Mouse (Mus musculus): ENCODE data around the gene Msrb3.

The Msrb3 gene

DNA sequence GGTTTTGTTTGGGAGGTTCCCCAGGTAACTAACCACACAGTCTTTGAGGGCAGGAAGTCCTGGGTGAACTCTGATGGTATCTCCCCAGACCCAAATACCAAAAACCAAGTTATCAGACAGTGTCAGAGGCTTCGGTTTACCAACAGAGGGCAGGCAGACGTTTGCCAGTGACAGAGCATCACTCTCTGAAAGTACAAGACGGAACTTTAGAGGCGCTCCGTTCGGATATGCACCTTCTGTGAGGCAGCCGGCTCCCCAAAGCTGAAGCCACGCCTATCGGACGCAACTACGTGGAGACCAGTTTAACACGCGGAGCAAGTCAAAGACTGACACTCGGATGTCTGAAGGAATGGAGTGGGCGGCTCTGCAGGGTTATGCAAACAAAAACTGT lies 3.0 kb downstream of the Msrb3 start:
- DNase-seq = no peak

DNA sequence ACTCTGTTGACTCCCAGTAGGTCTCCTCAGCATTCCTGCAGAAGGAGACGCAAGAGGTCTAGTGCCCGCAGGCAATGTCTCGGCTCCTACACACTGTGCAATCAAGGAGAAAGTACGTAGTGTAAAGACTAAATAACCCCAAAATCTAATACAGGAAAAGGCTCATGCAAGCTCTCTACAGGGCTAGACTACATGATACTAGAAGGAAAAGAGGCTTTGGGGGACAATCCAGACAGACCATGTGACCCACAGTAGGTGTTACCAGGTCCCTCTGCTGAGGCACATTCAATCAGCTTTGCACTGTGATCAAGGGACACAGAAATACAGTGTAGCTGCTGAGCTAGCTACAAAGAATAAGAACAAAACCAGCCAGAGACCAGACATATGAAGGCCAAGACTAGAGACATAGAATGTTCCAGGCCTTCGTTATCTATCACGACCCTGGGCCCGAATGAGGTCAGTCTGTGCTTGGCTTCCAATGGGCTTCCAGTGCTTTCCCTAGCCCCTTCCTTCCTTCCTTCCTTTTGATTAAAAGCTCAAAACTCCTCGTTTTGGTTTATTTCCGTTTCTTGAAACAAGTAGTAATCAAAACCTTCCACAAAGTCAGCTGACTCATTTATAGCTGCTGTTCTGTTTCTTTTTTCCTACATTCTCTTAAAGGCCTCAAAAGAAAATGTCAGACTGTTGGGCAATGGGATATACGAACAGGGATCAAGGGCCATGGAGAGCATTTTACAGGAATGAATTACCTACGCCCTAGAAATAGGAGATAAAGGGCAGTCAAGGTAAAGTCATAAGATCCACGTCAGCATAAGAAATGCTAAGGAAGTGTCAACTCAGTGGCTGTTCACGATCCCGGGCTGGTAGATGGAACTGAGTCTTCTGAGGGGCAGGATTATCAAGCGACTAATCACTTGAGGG lies 3.7 kb downstream of the Msrb3 start:
- DNase-seq = no peak

DNA sequence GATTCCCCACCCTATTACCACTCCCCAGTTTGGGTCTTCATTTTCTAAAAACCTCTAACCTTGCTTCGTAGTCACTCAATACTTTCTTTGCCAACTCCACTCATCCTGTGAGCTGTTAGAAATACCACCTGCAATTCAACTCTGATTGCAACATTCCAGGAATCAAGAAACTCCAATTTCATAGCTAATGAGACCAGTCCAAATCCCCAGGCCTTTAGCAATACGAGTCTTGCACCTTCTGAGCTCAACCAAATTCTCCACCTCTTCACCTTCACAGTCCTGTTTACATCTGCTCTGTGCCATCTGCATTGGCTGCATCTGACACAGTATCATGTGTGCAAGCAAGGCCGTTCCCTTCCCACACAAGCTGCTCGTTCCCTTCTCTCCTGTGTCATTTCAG lies 5.0 kb downstream of the Msrb3 start:
- no peak for DNase-seq

DNA sequence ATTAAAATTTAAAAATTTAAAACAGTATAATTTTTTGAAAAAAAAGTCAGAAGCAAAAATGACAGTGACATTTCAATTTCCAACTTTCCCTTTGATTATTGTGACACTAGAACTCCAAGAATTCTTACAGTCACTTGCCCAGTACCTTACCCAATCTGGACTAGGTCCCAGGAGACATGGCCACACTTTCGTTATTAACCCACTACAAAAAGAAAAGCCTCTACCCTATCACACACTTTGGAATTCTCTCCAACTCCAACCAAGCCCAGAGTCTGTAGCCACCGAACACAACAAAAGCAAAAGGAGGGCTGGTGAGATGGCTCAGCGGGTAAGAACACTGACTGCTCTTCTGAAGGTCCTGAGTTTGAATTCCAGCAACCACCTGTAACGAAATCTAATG lies 7.8 kb downstream of the Msrb3 start:
- no peak for DNase-seq

DNA sequence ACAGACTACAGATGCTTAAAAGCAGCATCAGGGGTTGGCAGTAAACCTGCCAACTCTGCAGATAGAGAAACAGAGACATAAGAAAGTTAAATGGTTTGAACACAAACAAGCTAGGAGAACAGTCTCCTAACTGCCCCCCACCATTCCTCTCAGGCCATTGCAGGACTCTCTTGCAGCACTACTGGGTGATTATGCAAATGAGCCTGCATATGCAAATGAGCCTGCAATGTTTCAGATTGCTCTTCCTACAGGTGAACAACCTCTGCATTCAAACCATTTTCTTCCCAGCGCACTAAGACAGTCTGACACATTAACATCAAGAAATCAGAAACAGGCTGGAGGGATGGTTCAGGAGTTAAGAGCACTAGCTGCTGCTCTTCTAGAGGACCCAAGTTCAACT lies 8.3 kb downstream of the Msrb3 start:
- DNase-seq = no peak

DNA sequence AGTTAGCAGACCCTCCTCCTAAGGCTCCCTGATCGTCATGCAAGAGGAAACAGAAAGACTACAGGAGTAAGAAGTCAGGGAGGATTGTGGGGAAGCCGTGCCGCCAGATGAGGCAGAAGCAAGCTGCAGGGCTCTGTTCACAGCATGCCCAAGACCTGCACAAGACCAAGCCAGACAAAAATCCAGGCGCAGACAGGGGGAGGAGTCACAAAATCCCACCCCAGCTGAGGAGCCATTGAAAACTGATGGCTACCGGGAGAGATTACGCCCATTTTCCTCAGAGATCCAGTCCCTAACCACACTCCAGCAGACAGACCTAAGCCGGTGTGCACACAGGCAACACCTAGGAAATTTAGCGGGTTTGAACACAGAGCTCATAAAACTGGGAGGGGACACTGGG lies 10.4 kb downstream of the Msrb3 start:
- no peak for DNase-seq

DNA sequence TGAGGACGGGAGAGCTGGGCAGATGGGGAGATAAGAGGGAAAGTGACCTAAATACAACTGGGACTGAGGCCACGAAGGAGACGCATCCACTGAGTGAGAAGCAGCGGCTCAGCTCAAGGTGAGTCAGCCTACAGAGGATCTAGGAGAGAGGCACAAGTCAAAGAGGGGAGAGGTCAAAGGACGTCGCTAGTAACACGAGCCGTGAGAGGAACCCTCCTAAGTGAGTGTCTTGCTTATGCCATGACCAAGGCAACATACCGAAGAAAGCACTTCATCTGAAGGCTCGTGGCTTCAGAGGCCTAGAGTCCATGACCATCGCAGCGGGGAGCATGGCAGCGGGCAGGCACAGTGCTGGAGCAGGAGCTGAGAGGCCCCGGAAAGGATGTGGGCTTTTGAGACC lies 14.7 kb downstream of the Msrb3 start:
- no peak for DNase-seq

DNA sequence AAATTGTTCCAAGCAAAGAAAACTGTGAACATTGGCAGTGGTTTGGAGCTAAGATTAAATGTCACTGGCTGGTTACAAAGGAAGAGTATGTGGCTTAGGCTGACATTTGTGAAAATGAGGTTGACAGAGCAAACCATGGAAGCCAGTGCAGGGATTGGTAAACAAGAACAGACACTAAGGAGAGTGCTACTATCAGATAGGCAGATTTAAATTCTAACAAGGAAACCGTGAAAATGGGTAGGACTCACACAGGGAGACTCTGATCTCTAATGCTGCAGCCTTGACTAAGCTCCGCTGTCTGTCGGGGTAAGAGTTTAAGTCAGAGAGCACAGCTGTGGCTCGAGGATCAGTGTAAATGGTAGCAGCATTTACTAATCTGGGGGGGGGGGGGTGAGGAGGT lies 15.2 kb downstream of the Msrb3 start:
- no peak for DNase-seq

DNA sequence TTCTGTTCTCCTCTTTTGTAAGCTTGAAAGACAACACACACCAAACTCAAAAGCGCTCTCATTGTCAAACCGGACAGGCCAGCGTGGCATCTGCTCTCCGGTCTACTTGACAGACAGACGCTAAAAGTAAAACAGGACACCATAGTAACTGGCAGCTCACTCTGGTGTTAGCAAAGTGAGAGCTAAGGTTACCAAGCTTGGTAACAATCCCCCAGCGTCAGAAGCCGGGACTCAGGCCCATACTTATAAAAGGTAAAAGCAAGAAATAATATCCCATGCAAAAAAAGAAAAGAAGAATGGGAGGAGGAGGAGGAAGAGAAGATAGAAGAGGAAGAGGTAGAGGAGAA lies 15.9 kb downstream of the Msrb3 start:
- no peak for DNase-seq

DNA sequence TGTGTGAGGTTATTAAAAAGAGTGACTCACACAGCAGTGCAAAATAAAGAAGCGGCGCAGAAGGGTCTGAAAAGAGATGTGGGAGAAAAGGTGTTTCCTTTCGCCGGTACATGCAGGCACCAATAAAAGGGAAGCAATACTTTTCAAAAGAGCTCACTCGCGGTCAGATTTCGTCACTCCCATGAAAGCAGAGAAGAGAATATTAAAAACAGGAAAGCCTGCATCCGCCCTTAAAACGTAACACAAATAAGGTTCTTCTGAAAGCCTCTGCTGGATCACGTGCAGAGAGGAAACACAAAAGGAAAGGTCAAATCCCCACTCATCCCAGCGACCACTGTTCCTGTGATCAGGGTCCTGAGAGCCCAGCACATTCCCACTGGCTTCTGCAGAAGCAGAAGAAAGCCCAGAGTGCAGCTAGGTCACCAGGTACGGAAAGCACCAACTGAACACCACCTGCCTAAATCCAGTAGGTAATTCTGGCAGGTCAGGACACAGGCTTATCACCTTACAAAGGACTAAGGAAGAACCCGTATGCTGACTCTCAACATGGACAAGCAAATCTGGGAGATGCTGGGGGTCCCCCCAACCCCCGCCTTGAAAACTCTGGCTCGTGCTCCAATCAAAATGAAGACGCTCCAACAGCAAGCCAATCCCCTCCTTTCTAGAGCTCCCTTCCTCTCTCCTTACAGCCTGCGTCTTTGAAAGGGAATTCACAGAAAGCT lies 16.4 kb downstream of the Msrb3 start:
- DNase-seq = peak; percentile 35

DNA sequence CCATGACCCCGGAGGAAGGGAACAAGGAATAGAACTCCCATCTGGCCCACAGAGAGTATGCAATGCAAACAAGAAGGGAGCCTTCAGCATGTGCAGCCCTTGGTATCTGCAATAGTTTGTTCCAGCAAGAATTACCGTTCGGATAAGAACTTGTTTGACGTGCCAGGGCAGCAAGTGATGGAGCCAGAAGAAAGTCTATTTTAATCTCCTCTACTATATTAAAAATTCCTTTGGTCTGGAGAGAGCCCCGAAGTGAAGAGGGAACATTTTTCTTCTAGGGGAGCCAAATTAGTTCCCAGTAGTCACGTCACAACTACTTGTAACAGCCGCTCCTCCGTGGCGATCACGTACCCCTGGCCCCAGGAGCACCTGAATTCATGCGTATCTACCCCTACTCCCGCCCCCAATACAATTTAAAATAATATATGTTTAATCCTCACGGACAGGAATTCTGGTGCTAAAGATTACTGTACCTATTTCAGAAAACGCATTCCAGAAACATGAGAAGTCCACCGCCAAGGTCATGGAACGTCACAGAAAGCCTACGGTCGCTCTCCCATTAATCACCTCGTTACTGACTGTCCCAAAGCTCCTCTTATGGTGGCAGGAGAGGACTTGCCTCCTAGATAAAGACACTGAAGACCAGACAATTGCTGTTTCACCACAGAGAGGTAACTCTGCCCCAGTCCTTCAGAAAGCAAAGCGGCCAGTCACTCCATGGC lies 22.2 kb downstream of the Msrb3 start:
- no peak for DNase-seq

DNA sequence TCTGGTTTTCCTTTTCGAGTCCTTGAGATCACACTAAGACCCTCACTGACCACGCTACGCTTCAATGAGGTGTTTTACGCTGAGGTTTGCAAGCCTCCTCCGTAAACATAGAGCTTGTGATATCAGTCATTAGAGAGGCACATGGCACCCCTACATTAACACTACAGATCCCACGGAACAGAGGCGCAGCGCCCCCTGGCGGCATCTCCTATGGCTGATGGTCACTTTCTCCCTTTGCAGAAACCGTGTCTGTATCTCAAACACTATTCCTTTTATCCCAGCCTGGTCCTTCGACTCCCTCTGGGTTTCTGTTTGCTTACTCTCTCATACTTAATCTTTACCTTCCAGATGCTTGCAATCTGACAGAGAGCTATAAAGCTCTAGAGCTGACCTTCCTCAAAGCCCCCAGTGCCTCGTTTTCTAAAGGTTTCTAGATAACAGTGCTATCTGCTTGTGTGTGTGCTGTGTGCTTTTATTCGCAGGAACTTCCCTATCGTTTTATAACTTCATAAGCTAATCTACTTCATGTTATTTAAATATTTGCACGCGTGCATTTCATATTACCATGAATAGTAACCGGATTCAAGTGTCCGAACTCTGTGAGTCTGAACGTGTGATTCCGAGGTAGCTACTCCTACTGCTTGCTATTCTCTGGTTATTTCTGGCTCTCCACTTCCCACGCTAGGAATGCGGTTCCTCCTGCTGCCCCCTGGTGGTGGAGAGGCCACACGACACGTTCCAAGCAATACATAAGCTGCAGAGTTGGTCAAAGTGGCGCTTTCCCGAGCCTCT lies 23.0 kb downstream of the Msrb3 start:
- DNase-seq = peak; percentile 79

DNA sequence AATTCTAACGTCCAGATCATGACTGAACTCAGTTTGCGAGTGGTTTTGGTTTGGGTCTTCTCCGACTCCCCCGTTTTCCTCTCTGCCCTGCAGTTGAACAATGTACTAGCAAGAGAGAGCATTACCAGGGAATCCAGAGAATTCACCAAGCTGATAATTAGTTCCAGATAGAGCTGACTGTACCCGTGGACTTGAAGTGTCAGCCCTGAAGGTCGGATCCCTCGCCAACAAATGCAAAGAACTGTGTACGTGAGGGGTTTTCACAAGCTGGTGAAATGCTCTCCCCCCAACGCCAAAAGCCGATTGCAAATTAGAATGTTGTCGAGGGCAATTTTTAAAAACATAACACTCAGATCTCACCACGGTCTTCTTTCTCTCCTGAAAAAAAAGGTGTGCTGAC lies 24.6 kb downstream of the Msrb3 start:
- no peak for DNase-seq

DNA sequence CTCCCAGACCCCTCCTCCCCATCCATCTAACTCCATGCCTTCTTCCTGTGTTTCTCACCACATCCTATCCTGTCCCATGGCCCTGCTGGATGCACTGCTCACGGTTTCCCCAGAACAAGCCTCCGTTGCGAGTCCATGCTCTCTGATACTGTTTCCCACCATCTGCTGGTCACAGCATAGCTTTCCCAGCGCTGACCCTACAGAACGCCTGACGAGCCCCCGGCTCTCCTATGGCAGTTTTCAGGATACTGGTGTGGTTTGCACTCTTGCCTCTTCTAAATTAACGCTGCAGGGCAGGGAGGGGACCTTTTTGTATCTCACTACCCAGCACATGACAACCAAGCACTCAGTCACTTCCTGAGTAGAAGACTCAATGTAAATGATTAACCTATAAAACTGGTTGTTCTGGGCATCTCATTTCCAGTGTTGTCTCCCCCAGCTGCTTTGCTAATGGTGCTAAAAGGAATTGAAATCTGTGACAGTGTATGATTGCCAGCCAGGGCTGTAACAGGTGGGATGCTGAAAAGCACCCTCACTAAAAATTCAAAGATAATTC lies 25.2 kb downstream of the Msrb3 start:
- no peak for DNase-seq

DNA sequence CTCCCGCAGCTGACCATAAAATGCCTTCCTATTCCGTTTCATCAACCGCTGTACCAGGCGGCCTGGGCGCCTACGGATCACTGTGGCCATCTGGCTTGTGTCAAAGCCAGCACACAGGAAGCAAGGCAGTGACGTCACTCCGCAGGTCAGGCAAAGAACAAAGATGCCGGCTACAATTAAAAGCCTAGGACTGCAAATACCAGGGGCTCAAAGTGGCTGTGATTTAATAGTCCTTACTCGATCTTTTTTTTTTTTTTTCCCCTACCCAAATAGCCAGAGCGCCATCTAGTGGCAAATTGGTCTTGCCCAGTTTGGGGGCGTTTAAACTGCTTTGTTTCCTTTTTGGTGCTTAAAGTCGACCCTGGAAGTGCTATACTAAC lies 26.4 kb downstream of the Msrb3 start:
- DNase-seq = no peak

DNA sequence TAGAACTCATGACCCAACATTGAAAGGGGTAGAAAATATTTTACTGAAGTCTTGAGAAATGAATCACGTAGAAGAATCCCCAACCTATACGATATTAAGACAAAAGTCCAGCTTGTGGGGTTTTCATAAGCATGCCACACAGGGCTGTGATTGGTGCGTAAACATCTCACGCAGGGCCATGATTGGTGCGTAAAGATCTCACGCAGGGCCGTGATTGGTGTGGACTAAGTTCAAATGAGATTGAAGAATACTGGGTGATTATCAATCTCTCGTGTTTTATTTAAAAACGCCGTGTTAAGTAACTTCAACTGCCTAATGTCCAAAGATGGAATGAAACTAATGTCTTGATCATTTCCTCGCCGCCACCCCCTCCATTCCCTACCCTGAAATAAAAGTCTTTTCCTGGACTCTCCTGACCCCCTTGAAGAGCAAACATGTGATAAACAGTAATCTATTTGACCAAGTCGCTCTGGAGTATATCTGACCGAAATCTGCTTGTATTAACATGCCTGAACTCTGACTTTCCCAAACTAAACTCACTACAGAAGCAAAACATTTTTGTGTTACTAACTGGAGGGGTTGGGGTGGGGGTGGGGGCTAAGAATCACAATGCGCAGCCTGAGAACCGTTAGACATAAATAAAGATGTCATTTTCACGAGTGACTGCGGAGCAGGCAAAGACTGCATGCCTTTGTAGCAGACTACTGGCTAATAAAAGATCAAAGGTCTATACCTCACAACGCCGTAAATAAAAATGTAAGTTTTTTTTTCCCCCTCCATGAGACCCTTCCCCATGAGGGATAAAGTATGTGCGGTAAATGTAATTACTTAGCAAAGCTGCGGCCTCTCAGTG lies 27.0 kb downstream of the Msrb3 start:
- DNase-seq = no peak

DNA sequence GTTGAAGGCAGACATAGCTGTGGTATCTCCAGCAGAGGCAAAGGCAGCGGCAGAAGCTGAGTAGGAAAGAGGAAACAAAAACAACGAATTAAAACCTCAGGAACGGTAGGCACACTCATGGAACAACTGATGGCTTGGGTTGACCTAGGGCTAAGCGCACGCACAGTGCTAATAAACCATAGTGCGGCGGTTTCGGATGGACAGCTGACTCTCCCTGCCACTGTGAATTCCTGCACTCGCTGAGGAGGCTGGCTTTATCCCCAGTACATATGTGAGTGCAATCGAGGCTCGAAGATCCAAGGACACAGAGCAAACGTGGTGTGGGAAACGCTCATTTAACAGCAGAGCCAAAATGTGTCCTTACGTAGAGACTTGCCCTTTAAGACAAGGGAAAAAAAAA lies 27.8 kb downstream of the Msrb3 start:
- DNase-seq = no peak

DNA sequence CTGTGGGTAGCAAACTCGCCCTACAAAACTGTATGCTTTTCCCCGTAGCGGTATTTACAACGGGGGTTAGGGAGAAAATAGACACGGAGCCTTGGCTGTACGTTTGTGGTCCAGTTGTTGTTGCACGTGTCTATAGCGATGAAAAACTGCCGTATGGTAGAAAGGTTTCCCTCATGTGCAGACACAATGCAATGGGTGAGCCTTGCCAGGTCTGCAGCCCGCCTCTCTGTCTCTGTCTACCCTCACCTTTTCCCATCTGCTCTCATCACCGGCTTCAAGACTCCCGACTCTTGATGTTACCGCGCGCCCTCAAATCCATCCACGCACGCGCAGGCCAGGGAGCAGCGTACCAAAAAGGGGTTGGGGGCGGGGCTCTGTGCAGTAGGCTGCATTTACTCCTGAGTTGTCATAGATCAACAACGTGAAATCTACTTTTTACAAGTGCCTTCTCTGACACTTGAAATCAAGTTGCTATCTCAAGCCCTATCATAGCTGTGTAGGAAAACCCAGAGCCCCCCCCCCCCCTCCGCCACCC lies 29.6 kb downstream of the Msrb3 start:
- no peak for DNase-seq

DNA sequence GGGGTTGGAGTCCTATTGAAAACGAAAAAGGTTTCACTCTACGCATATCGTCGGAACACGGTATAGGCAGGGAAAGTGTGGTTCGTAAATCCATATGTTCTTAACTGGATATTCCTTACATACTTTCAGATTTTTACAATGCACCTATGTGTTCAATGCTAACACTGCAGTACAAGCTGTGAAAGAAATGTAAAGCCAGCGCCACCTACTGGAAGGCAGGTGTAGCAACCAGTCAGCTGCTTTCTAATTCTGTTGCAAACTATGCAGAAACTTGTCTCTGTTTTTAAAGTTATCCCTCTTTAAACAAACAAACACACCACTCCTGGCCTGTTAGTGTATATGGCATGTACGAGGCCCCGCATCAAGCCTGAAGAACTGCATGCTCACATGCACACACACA lies 34.5 kb downstream of the Msrb3 start:
- peak; percentile 46 for DNase-seq

DNA sequence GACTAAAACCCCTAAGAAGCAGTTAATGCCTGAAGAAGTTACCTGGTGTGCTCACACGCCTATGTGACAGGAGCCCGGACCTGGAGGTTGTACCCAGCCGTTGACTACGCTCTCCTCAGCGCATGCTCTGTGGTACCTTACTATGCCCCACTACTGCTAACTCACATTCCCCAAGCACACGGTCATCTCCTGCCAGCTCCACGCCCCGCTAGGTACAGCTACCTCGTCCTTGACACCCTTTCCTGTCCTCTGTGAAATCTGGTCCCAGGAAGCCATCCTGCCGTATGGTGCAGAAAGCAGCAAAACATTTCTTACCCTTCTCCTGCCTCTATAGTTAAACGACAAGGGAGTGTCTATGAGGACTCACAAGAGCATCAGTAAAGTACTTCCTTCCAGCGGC lies 37.2 kb downstream of the Msrb3 start:
- DNase-seq = no peak

DNA sequence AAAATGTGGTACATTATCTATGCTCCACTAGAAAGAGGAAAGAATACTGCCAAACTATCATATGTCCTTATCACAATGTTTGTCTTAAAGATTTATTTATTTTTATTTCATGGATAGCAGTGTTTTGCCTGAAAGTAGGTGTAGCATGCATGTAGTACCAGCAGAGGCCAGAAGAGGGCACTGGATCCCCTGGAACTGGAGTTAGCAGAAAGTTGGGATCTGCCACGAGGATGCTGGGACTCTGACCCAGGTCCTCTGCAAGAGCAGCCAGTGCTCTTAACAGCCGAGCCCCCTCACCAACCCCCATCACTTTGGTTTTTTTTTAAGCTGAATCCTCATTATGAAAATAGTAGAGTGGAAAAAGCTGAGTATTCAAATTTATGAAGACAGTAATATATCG lies 37.7 kb downstream of the Msrb3 start:
- DNase-seq = no peak
